Mouse (Mus musculus) right cerebral cortex, adult 18-20 months (tissue): Measurements from ENCODE around the gene Pdik1l.

Experiments
- DNase-seq: peaks from one replicate; pipeline ENCODE4 v3.0.0; 2022; ENCODE audit warnings: mixed read lengths

Pdik1l gene

GRCm38 (mm10) chr4:134256407-134257197 lies 31.1 kb downstream of the Pdik1l start:
- DNase-seq: no peak

GRCm38 (mm10) chr4:134255854-134256253 lies 31.8 kb downstream of the Pdik1l start:
- DNase-seq: no peak

DNA sequence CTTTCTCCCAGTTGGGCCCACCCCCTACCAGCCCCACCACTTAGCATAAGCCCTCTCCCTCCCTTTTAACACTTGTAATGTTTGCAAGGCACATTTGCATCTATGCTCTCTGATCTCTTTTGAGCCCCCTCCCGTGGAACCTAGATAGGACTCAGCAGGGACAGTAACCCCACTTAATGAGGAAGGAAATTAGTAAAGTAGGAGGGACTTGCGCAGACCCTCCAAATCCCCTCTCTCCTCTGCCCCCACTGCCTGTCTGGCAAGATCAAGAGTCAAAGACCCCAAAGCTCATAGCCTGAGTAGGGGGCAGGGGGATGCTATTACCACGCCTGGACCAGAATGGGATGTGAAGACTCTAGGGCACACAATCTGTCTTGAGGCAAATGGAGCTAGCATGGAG lies 32.9 kb downstream of the Pdik1l start:
- DNase-seq: no peak

GRCm38 (mm10) chr4:134253722-134254324 lies 33.9 kb downstream of the Pdik1l start, which contains the start of gene Grrp1:
Gene Grrp1, minus strand, starts transcription at chr4:134254106.
- no peak for DNase-seq

- no peak for DNase-seq
Observed at GRCm38 (mm10) chr4:134252911-134253721, 34.6 kb downstream of the Pdik1l start.

GRCm38 (mm10) chr4:134252131-134252910 lies 35.4 kb downstream of the Pdik1l start:
- DNase-seq: no peak

DNA sequence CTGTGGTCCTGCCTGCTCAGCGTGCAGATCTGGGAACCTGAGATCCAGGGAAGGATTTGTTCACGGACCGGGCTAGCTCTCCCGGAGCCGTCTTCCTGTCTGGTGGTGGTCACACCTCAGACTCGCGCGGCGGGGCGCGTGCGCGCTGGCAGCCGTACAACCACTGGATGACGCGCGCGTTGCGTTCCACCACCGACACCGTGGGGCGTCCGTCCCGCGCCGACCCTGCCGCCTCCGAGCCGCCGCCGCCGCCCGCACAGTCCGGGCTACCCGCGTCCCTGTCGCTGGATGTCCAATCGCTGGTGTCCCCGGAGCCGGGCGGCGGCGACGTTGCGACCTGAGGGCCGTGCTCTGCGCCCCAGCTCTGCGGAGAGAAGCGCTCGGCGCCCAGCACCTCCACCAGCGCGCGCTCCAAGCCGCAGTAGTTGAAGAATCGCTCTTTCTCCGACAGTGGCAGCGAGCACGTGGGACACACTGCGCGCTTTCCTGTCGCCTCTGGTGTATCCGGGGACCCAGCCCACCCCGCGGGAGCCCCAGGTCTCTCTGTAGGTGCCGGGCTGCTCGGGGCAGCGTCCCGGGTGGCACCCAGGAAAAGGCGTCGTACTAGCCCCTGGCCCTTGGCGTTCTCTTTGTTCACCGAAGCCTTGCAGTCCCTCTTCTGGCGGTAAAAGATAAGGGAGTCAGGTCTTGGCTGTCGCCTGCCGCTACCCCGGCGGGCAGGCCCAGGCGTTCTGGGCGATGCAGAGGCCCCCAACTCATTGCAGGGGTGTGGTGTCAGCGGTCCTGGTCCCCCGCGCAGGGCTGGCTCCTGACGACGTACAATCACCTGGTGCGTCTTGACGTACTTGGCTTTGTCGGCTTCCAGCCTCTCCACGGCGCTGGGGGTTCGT lies 36.2 kb downstream of the Pdik1l start:
- peak; percentile 48 for DNase-seq

- peak; percentile 34 for DNase-seq
Observed at GRCm38 (mm10) chr4:134250930-134251240, 36.8 kb downstream of the Pdik1l start.

- no peak for DNase-seq
Observed at GRCm38 (mm10) chr4:134250116-134250929, 37.4 kb downstream of the Pdik1l start.

GRCm38 (mm10) chr4:134249651-134250050 lies 38.0 kb downstream of the Pdik1l start:
- DNase-seq: peak; percentile 60

GRCm38 (mm10) chr4:134246719-134247258 lies 40.9 kb downstream of the Pdik1l start, which contains the start of gene Gm30191:
Gene Gm30191, plus strand, starts transcription at chr4:134246935.
- DNase-seq: no peak

GRCm38 (mm10) chr4:134246256-134246655 lies 41.4 kb downstream of the Pdik1l start:
- no peak for DNase-seq

- DNase-seq: peak; percentile 95
Observed at GRCm38 (mm10) chr4:134245148-134245843, 42.4 kb downstream of the Pdik1l start, which contains the start of gene Zfp593. Gene Zfp593, minus strand, starts transcription at chr4:134245592.

GRCm38 (mm10) chr4:134243516-134244250 lies 44.0 kb downstream of the Pdik1l start, which contains the start of gene E130218I03Rik:
Gene E130218I03Rik, plus strand, starts transcription at chr4:134243662.
- no peak for DNase-seq

- no peak for DNase-seq
Observed at GRCm38 (mm10) chr4:134238686-134239085, 49.0 kb downstream of the Pdik1l start.

- no peak for DNase-seq
Observed at GRCm38 (mm10) chr4:134238279-134238651, 49.4 kb downstream of the Pdik1l start, which contains the start of gene Cnksr1. Gene Cnksr1, minus strand, starts transcription at chr4:134238399.

DNA sequence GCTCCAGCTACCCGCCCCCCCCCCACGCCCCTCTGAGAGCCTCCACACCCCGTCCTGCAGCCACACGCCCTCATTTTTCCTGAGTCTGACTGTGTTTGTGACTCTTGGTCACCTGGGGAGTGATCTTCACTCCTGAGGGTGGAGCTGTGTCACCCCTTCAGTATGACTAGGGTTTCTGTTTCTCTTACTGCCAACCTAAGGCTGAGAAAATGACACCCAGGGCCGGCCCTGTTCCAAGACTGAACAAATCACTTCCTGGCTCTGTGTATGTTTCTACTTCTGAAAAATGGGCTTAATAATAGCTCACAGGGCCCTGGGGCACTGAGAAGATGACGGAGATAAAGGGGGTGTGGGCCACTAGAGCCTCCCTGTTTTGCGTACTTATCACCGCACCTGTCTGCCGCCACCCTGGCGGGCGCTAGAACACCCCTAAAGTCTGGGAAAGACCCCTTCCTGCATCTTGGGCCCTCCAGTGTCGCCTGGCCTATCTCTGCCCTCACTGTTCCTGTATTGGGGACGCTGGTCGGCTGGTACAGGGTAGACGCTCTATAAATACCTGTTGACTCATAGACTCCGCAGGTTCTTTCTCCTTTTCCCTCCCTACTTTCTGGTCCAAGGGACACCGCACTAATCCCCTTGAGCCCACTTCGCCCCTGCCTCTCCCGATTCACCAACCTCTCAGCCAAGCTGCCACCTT lies 50.0 kb downstream of the Pdik1l start:
- DNase-seq: no peak

GRCm38 (mm10) chr4:134234876-134235275 lies 52.8 kb downstream of the Pdik1l start:
- DNase-seq: no peak
